ENCODE assay signal across 23 mouse cellular contexts in genomic region chrX:60833456-60833855, GRCm38 (mm10). TPM values are rescaled to one million over a fixed set of nuclear protein-coding genes. Genes with fewer than 3 reads are reported as not detected.
"Had no signal": no experiment of that assay in that cellular context is flagged by ENCODE, and none has a peak within 500 bp of the region (broad histone marks: within the 10 kb centered on the region; RNA-seq: fewer than 3 reads in every experiment).

No protein-coding gene starts in this region.

- H3K36me3 ChIP-seq: neural tube, embryonic 12.5 days; neural tube, embryonic 13.5 days; neural tube, embryonic 15.5 days; stomach, embryonic 15.5 days had no signal

- H3K4me2 ChIP-seq: neural tube, embryonic 12.5 days; neural tube, embryonic 13.5 days; neural tube, embryonic 15.5 days; stomach, embryonic 15.5 days had no signal

- H3K4me1 ChIP-seq: neural tube, embryonic 12.5 days; neural tube, embryonic 13.5 days; neural tube, embryonic 15.5 days; stomach, embryonic 15.5 days had no signal

- H3K4me3 ChIP-seq: neural tube, embryonic 12.5 days; neural tube, embryonic 13.5 days; neural tube, embryonic 15.5 days; stomach, embryonic 15.5 days had no signal

- DNase-seq: retina, postnatal 1 day; right cerebral cortex, adult 18-20 months; right cerebral cortex, postnatal 14 days; right cerebral cortex, postnatal 25 days; right cerebral cortex, postnatal 4 days; spleen, adult 18-20 months; thymus, adult 18-20 months; thymus, adult 2 months; thymus, postnatal 14 days; thymus, postnatal 25 days; thymus, postnatal 36 days; thymus, postnatal 4 days had no signal

- H3K9ac ChIP-seq: neural tube, embryonic 12.5 days; neural tube, embryonic 13.5 days; neural tube, embryonic 15.5 days; stomach, embryonic 15.5 days had no signal

- H3K27me3 ChIP-seq: neural tube, embryonic 12.5 days; neural tube, embryonic 13.5 days; neural tube, embryonic 15.5 days; stomach, embryonic 15.5 days had no signal

- H3K27ac ChIP-seq: neural tube, embryonic 12.5 days; neural tube, embryonic 13.5 days; neural tube, embryonic 15.5 days; stomach, embryonic 15.5 days; stomach, postnatal 0 days had no signal

- H3K9me3 ChIP-seq: neural tube, embryonic 12.5 days; neural tube, embryonic 13.5 days; neural tube, embryonic 15.5 days; stomach, embryonic 15.5 days had no signal

RNA-seq across cellular contexts. Expression of gene Sox3, which starts 59.8 kb away (rescaled TPM):
- total RNA-seq: neutrophil, adult 5-6 weeks had no signal
- polyA plus RNA-seq: small intestine, adult 2 months; stomach, embryonic 14.5 days; stomach, embryonic 15.5 days; stomach, embryonic 16.5 days; thymus, postnatal 0 days; urinary bladder, adult 2 months had no signal
